Mouse (Mus musculus) brown adipose tissue, adult 24 weeks (tissue): ENCODE results near the gene Gm17078. TPM values are rescaled to one million over a fixed set of nuclear protein-coding genes. Genes with fewer than 3 reads are reported as not detected.
"Not testable (repeated sequence)": the region's sequence is repeated elsewhere in the genome, so short reads cannot be mapped to it uniquely, and the experiment has no call there.

Source experiments
- H3K27ac ChIP-seq: fragments of 200-500 bp; replicated peaks from 2 replicates; pipeline ENCODE4 v1.5.1; 2012; ENCODE audit warnings: low read depth, mild to moderate bottlenecking, low read length
- H3K4me1 ChIP-seq: fragments of 200-500 bp; 2 replicates; pipeline ENCODE4 v1.6.1; 2012; ENCODE audit warnings: low read length, mixed read lengths; ENCODE audit not compliant: control insufficient read depth, insufficient read depth, insufficient read length
- H3K4me3 ChIP-seq: fragments of 200-500 bp; 2 replicates; pipeline ENCODE4 v1.5.1; 2012; ENCODE audit warnings: low read depth, mild to moderate bottlenecking, low read length, moderate library complexity; ENCODE audit not compliant: insufficient read depth
- polyA plus RNA-seq: library from polyadenylated mRNA; stranded (reverse); fragments of >200 nt; gene quantifications from 2 replicates; pipeline ENCODE4 v1.2.4, GENCODE M21; 2012; ENCODE audit not compliant: missing spikeins, insufficient read depth, insufficient read length

Gene Gm17078
- not detected in 2 replicates for polyA plus RNA-seq

GRCm38 (mm10) chr14:51611210-51611609, at the start of gene Gm17078:
Gm17078 (minus strand) TSS chr14:51611310.
- Histone ChIP-seq H3K27ac (no peak within 1 kb of the TSS), H3K4me1 (no peaks in the 10 kb centered on the region), H3K4me3 (no peak within 1 kb of the TSS)

- not testable (repeated sequence) for H3K4me1 ChIP-seq, H3K4me3 ChIP-seq
Observed at GRCm38 (mm10) chr14:51635566-51635965, 24.5 kb upstream of the Gm17078 start, which contains the start of gene Gm4181. Gm4181 (minus strand) TSS chr14:51635666.

GRCm38 (mm10) chr14:51632426-51632825, 21.3 kb upstream of the Gm17078 start:
- H3K27ac ChIP-seq, H3K4me1 ChIP-seq, H3K4me3 ChIP-seq: not testable (repeated sequence)

More at GRCm38 (mm10) chr14:51635566-51635965, 24.5 kb upstream of the Gm17078 start, which contains the start of gene Gm4181:
- not testable (repeated sequence) for H3K27ac ChIP-seq

- H3K4me1 ChIP-seq, H3K4me3 ChIP-seq, H3K27ac ChIP-seq: not testable (repeated sequence)
Observed at GRCm38 (mm10) chr14:51592039-51592438, 19.1 kb downstream of the Gm17078 start, which contains the start of gene Gm17174. Gm17174 (minus strand) TSS chr14:51592139.

- H3K4me1 ChIP-seq, H3K27ac ChIP-seq, H3K4me3 ChIP-seq: not testable (repeated sequence)
Observed at GRCm38 (mm10) chr14:51573963-51574362, 37.1 kb downstream of the Gm17078 start, which contains the start of gene Gm17175. Gm17175 (minus strand) TSS chr14:51574063.

Other genes starting within 250 kb of the Gm17078 start
- gene Gm7247, start 249.6 kb downstream of the Gm17078 start, polyA plus RNA-seq, result not detected in 2 replicates
- gene Vmn2r88, start 200.5 kb downstream of the Gm17078 start, polyA plus RNA-seq, result not detected in 2 replicates
- gene Vmn2r89, start 159.5 kb downstream of the Gm17078 start, polyA plus RNA-seq, result not detected in 2 replicates
- gene Gm5622, start 58.5 kb downstream of the Gm17078 start, polyA plus RNA-seq, result not detected in 2 replicates
- not detected in 2 replicates for gene Gm17175, start 37.2 kb downstream of the Gm17078 start, polyA plus RNA-seq
- not detected in 2 replicates for gene Gm17174, start 19.2 kb downstream of the Gm17078 start, polyA plus RNA-seq
- gene Gm4181, start 24.4 kb upstream of the Gm17078 start, polyA plus RNA-seq, result not detected in 2 replicates
- gene Gm17079, start 84.2 kb upstream of the Gm17078 start, polyA plus RNA-seq, result not detected in 2 replicates
- not detected in 2 replicates for gene Gm5800, start 105.9 kb upstream of the Gm17078 start, polyA plus RNA-seq
- not detected in 2 replicates for gene Ang4, start 162.3 kb upstream of the Gm17078 start, polyA plus RNA-seq
- not detected in 2 replicates for gene AY358078, start 188.7 kb upstream of the Gm17078 start, polyA plus RNA-seq
- gene Ear6, start 242.4 kb upstream of the Gm17078 start, polyA plus RNA-seq, result not detected in 2 replicates